Mouse (Mus musculus): ENCODE data around the gene Ago4.
"Not testable (repeated sequence)": the region's sequence is repeated elsewhere in the genome, so short reads cannot be mapped to it uniquely, and the experiment has no call there.

The Ago4 gene

DNA sequence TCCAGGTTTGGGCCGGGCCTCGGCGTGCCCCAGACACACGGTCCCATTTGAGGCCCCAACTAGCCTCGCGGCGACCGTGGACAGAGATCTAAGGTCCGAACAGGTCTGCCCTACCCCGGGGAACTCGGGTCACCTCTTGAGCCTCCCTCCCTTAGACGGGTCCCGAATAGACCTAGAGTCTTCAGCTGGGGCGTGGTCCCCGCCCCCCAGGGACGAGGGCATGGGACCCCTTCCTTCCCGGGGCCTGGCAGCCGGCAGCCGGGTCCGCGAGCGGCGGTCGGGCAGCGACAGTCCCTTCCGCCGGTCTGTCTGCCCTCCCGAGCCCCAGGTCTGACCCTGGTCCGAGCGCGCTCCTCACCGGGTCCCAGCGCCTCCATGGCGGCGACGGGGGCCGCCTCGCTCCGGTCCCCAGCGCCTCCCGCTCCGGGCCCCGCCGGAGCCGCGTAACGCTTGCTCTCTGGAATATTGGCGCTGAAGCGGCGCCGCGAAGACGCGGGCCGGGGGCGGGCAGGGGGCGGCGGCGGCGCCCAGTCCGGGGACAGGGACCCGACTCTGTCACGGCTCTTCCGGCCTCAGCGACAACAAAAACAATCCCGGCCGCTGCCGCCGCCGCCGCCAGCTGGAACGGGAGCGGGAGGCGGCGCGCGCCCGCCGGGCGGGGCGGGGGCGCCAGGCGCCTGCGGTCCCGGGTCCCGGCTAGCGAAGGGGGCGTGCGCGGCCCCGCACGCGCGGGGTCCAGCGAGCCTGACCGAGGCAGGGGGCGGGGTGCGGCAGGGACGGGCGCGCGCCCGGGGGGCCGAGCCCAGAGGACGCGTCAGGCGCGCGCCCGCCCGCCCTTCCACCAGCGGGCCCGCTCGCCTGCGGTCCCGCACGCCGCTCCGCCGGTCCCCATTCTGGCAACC is at the start of gene Ago4:
TSS of gene Ago4 (minus strand) at position 646 of the 902 bp plus-strand sequence.
- peak; percentile 61 for DNase-seq

DNA sequence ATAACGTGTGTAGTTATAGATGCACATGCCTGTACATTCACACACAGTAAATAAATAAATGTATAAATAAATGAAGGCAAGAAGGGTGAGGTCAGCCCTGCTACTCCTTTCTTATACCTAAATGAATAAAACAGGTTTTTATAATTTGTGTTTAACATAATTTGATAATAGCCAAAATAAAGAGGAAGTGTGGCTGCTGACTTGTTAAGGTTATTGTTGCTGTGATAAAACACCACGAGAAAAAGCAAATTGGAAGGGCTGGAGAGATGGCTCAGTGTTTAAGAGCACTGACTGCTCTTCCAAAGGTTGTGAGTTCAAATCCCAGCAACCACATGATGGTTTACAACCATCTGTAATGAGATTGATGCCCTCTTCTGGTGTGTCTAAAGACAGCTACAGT is 45.8 kb upstream of the Ago4 start:
- DNase-seq, result no peak

DNA sequence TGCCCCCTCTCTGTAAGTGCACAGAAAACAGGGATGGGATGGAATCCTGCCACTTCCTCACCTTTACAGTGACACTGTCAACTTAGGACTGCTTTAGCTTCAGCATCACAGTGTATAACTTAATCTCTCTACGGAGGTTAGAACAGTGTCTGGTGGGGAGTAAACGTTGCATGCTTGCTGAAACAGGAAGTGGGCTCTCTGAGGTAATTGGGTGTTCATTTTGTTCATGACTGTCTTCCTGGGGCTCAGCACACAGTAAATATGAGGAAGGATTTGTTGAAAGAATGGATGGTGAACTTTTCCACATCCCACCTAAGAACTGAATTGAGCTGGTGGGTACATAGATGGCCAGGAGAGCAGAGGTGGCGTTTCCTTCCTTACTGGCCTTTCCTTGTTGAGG is 44.6 kb upstream of the Ago4 start:
- no peak for DNase-seq

DNA sequence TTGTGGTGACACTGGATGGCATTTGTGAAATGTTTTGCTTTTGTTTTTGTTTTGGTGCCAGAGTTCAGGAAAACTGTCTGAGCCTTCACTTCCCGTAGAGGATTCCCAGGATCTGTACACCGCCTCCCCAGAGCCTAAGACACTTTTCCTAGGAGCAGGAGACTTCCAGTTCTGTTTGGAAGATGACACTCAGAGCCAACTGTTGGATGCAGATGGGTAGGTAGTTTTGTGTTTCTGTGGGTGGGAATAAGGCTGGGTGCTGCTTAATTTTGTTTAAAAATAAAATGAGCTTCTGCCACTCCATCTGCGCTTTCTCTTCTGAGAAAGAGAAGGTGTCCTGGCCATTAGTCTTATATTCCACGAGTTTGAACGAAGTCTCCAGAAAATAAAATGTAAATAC is 43.0 kb upstream of the Ago4 start:
- DNase-seq, result no peak

DNA sequence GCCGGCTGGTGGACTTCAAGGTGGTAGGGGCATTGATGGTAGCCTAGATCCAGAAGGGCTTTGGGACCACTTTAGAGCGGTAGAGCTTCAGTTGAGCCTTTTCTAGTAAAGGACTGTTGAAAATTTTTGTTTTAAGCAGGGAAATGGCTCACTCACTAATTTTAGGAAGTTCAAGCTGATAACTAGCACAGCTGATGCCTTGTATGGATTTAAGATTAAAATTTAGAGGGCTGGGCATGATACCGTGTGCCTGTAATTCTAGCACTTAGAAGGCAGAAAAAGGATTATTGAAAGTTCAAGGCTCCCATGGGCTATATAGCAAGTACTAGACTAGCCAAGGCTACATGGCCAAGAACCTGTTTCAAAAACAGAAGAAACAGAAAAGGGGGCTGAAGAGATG is 36.5 kb upstream of the Ago4 start:
- DNase-seq, result no peak

DNA sequence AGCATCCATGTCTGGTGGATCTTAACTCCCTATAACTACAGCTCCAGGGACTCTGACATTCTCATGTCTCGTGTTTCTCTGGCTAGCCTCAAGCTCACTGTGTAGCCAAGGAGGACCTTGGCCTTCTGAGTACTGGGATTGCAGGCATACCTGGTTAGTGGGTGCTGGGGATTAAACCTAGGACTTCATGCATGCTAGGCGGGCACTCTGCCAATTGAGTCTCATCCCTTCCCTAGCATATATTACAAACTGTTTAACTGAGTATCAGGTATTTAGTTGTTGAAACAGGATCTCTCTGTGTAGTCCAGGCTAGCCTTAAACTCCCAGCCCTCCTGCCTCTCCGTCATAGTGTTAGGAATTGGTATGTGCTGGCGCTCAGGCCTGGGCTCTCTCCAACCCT is 34.0 kb upstream of the Ago4 start:
- DNase-seq, result no peak

DNA sequence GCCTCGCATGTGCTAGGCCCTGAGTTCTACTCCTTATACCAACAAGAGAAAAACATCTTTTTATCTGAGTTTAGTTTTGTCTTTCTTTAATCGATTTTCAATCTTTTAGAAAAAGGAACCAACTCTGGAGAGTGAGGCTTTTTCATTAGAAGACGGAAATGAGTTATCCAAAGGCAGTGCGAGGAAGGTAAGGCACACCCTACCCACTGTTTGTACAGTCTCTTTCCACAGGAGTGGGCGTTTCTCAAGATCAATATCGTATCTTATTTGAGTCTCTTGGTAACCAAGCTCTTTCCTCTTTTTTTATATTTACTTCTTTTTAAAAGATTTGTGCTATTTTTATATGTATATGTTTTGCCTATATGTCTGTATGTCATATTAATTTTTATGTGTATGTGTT is 30.5 kb upstream of the Ago4 start:
- DNase-seq, result no peak

DNA sequence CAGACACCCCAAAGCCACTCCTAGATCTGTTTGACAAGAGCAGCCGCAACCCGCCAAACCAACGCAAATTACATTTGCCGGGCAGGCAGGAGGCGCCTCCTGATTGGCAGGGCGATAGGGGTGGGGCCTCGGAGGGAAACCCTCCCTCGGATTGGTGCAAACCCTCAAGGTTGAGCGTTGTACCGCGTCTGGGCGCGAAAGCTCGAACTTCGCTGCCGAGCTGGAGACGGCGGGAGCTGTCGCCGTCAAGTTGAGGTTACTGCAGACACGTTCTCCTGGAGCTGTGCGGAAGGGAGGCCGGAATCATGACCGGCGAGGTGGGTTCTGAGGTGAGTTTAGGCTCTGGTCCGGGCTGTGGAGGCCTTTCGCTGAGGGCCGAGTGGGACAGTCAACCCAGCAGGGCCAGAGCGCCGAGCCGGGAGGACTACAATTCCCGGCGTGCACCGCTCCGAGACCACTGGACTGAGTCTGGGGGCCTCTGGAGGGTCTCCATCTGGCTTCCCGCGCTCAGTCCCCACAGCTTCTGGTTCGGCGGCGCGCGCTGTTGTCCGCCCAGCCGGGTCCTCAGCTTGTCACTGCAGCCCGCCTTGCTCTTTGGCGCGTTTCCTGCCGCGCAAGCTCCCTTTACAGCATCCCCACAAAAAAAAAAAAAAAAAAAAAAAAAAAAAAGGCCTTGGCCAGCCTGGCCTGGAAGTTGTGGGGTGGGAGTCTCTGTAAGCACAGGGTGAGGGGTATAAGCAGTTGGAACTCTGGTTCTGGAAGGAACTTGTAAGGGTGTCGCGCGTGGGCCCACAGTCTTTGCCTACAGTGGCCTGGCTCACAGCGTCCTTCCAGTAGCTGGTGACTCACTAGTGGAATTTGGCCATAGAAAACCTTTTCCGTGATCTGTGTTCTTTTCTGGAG is 23.8 kb upstream of the Ago4 start, which contains the start of gene Clspn:
TSS of gene Clspn (plus strand) at position 127 of the 903 bp plus-strand sequence.
- peak; percentile 97 for DNase-seq

DNA sequence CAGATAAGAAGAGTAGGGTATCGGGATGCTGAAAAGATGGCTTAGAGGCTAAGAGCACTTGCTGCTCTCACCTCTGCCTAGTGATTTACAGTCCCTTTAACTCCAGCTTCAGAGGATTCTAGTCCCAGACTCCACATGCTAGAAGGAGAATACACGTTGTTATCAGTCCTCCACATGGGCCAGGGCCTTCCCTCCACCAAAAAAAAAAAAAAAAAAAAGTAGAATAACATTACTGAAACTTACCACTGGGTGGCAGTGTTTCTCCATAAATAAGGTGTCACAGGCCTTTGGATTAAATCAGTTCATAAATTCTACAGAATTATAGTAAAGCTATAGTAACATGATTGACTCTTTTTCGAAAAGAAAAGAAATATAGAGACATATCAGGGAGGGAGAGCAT is 21.2 kb upstream of the Ago4 start:
- no peak for DNase-seq

DNA sequence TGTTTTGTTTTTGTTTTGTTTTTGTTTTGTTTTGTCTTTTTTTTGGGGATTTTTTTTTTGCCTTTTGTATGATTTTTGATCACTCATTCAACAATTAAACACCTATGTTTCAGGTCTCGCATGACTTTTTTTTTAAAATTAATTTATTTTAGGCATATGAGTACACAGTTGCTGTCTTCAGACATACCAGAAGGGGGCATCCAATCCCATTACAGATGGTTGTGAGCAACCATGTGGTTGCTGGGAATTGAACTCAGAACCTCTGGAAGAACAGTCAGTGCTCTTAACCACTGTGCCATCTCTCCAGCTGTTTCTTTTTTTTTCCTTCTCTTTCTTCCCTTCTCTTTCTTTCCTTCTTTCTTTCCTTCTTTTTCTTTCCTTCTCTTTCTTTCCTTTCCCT is 20.4 kb upstream of the Ago4 start:
- no peak for DNase-seq

DNA sequence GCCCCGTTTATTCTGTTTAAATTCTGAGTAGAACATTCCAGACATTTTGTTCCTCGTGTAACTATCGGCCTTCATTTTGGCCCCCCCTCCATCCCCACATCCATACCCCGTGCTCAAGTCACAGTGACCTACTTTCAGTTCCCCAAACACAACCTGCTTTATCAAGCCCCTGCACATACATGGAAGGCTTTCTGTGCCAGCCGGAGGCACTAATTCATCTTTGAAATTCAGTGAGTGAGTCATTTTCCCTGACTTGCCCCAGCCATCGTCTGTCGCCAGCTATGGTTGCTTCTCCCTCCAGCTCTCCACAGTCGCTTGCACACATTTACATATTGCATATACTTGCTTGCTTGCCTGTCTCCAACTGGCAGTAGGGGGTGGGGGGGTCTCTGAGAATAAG is 19.8 kb upstream of the Ago4 start:
- no peak for DNase-seq

DNA sequence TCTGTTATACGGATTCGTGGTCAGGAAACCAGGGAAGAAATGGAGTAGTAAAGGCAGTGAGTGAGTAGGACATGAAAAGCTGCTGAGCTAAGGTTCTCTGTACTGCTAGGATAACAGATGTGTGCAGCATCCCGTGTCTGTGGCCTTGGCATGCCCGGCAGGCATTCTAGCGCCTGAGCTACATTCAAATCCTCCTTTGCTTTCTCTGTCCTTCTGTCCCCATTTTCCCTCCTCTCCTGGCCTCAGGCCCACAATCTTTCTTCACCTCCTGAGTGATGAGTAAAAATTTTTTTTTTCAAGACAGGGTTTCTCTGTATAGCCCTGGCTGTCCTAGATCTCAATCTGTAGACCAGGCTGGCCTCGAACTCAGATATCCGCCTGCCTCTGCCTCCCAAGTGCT is 18.9 kb upstream of the Ago4 start:
- no peak for DNase-seq

DNA sequence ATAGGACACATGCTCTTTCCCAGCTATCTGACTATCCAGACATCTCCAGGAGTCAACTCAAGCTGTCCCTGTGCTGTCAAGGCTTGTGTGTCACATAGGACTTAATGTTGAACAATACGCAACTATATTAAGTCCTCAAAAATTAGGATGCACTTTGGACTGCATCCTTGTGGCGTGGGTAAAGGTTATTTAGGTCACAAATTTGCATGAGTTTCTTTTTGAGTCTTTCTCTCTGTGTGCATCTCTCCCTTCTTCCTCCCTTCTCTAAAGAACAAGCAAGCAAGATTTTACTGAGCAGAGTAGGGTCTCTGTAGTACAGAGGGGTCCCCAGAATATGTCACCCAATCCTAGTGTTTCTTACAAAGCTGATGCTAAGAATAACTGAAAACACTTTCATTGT is 12.9 kb upstream of the Ago4 start:
- DNase-seq, result no peak

DNA sequence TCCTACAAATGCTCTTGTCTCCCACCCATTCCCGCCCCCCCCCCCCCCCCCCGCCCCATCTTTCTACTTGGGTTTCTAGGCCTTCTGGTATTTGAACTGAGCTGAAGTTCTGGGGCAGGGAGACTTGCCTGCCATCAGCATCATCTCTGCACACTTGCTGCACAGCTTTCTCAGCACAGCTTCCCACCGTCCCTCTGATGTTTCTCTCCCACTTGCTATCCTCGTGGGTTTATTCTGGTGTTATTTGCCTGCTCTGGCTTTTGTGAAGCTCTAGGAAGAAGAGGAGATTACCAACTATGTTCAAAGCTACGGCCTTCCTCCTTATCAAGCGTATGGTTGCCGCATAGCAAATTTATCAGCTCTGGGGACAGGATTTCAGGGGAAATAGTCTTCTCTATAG is 12.4 kb upstream of the Ago4 start:
- no peak for DNase-seq

DNA sequence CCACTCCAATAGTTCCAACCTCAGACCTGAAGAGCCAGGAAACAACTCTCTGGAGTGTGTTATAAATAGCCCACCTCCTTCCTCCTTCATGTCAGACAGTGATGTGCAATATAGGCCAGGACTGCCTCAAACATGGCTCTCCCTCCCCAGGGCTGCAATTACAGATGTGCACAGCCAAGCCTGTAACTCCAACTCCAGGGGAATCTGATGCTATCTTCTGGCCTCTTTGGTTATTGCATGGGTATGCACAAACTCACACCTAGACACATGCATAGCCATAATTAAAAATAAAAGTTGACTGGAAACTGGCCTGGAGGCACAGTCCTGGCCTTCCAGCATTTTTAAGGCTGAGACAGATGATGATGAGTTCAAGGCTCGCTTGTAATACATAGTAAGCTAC is 11.7 kb upstream of the Ago4 start:
- no peak for DNase-seq

DNA sequence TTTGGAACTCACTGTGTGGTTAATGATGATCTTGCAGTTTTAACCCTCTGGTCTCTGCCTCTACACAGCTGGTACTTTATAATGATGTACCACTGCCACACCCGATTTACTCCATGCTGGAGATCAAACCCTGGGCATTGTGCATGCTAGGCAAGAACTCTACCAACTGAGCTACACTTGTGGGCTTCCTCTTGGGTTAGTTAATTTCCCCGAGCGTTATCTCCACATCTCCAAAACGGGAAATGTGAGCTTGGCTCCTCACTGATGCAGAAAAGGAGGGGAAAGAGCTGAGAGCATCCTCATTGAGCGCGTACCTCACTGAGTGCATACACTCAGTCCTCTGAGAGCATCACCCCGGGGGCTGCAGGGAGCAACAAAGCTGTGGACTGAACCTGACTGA is 9.6 kb upstream of the Ago4 start:
- DNase-seq, result no peak

DNA sequence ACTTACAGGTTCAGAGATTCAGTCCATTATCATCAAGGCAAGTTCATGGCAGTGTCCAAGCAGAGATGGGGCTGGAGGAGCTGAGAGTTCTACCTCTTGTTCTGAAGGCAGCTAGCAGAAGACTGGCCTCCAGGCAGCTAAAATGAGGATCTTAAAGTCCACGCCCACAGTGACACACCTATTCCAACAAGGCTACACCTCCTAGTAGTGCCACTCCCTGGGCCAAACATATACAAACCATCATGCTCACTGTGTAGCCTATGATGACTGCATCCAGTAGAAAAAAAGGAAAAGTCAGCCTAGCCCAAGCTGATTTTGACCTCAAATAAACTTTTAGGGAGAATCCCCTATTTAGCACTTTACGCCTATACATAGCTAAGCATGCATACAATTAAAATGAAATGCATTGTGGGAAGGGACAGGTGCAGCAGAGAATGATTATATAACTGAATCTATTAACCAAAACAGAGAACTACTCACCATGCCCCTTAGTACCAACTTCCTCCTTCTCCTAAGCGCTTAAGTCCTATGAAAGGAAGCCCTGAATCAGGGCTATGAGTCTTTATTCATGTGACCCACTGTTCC is 7.3 kb upstream of the Ago4 start:
- DNase-seq, result no peak

DNA sequence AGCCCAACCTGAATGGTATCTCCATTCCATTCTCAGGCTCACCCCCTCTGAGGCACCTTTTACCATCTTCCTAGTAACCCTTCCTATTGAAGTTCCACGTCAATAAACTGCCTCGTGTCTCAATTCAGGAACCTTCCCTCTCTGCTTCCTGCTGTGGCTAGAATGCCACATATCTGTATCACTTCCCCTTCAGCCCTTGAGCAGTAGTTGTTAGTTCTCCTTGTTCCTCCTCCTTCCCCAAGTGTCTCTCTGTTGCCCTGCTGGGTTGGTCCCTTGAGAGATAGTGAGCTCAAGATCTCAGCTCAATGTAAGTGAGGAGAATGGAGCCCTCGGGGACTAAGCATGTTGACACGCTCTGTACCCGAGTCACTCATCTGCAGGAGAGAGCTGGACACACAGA is 3.6 kb upstream of the Ago4 start:
- DNase-seq, result peak; percentile 9

DNA sequence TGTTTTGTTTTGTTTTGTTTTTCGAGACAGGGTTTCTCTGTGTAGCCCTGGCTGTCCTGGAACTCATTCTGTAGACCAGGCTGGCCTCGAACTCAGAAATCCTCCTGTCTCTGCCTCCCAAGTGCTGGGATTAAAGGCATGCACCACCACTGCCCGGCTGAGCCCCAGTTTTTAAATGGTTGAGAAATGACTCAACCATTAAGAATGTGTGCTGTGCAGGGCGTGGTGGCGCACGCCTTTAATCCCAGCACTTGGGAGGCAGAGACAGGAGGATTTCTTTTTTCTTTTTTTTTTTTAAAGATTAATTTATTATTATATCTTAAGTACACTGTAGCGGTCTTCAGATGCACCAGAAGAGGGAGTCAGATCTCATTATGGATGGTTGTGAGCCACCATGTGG is 2.4 kb upstream of the Ago4 start:
- DNase-seq, result not testable (repeated sequence)

DNA sequence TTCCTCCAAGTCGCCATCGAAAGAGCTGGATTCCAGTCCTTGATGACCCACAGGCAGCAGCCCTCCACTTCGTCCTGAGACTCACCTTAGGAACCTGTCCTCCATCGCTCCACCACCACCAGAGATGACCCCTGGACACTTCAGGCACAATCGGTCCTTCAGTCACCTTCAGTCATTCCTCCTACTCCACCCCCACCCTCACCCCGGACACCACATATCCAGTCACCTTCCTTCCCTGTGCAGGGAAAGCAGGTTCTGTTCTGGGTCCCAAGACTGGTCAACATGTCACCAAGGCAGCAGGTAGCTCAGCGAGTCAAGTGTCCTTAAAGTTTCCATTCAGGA is 428 bp upstream of the Ago4 start:
- no peak for DNase-seq

DNA sequence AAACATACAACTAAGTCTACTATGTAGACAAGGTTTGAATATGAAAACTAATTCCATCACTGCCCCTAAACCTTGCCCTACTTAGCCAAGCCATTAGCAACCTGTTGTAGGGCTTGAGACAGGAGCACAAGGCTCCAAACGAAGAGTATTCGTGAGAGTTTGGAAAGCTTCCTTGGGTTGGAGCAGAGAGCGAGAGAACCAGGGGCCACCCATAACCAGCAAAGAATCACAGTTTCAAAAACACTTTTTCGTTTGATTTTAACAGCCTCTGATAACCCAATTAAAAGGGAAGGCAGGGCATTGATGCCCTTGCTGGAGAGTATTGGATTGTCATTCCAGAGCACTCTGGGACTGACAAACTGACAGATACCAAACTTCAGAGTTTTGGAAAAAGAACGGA is 980 bp downstream of the Ago4 start:
- DNase-seq, result no peak

DNA sequence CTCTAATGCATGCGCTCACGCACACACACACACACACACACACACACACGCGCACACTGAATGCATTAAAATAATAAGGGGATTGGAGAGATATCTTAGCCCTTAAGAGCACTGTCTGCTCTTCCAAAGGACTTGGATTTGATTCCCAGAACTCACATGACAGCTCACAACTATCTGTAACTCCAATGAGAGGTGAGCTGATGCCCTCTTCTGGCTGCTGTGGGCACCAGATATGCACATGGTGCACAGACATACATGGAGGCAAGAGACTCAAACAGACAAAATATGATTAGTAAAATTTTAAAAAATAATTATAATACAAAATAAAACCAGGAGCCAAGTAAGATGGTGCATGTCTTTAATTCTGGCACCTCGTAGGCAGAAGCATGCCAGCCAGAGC is 6.4 kb downstream of the Ago4 start:
- no peak for DNase-seq

DNA sequence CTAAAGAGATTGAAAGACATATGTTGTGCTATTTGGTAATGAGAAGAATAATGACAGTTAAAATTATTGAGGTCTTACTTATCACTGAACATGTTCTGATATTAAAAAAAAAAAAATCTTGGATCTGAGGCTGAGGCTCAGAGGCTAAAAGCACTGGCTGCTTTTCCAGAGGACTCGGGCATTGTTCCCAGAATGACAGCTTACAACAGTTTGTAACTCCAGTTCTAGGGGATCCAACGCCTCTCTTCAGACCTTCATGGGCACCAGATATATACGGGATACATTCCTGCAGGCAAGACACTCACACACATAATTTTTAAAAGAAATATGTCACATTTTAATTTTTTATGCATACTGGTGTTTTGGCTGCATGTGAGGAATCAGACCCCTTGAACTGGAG is 7.1 kb downstream of the Ago4 start:
- no peak for DNase-seq

Data from liver (tissue).